Comparison of ENCODE assay signal across 8 mouse cellular contexts in the genomic region with DNA sequence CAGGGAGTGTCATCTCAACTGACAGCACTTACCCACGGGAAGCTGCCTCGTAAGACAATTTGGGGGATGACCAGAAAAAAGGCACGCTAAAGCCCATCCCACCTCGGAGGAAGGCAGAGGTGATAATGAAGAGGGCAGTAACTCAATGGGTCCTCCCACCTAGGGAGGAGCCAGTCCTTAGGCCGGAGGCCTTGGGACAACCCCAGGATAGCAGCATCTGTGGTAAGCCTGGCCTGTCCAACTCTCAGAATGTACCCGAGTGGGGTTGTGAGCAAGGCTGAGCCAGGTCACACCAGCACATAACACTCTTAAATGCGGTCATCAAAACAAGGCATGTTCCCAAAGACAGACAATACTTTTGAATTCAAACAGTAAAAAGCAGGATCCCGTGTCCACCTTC. TPM values are rescaled to one million over a fixed set of nuclear protein-coding genes. Genes with fewer than 3 reads are reported as not detected.
DNase-seq lines count a peak whose midpoint lies in the region; ATAC-seq lines count a peak whose summit lies in the region.

No protein-coding gene starts in this region.

- peak overlapping the region; percentile 92 for H3K4me3 ChIP-seq in heart, embryonic 10.5 days
- H3K4me3 ChIP-seq in hindbrain, embryonic 11.5 days (ENCODE audit: low read depth, low read length) = peak overlapping the region; percentile 78
- peak overlapping the region; percentile 91 for H3K4me3 ChIP-seq in stomach, embryonic 16.5 days (replicated peaks; ENCODE audit: low read length)

- WGBS in heart, embryonic 10.5 days = 28% methylated on average over 8 of the region's 8 CpGs
- 53% methylated on average over 8 of the region's 8 CpGs for WGBS in hindbrain, embryonic 11.5 days
- 29% methylated on average over 8 of the region's 8 CpGs for WGBS in stomach, embryonic 16.5 days

- H3K4me2 ChIP-seq in hindbrain, embryonic 11.5 days (replicated peaks; ENCODE audit: low read depth, low read length) = peak overlapping the region; percentile 94
- H3K4me2 ChIP-seq in stomach, embryonic 16.5 days (ENCODE audit: low read depth, low read length) = peak overlapping the region; percentile 98

- DNase-seq in heart, embryonic 10.5 days (ENCODE audit: low spot score) = no peak
- no peak for DNase-seq in heart, adult 9 months (ENCODE audit: low spot score in 2 of 2)
- peak; percentile 50 for DNase-seq in c-Kit-negative CD71-positive TER-119-positive erythroid progenitor cells, embryonic 14.5 days (ENCODE audit: low read depth, low spot score)
- DNase-seq in hindbrain, embryonic 11.5 days (ENCODE audit: low spot score) = no peak
- peak; percentile 72 for DNase-seq in liver
- DNase-seq in cerebellum, adult 9-10 months = no peak
- DNase-seq in right cerebral cortex, postnatal 10 days (ENCODE audit: low spot score in 2 of 2) = no peak

- H3K36me3 ChIP-seq in heart, embryonic 10.5 days = peaks cover 47% of the 10 kb centered on the region
- H3K36me3 ChIP-seq in hindbrain, embryonic 11.5 days (ENCODE audit: control insufficient read depth, insufficient read depth, low read length) = peaks cover 11% of the 10 kb centered on the region
- H3K36me3 ChIP-seq in stomach, embryonic 16.5 days (ENCODE audit: control insufficient read depth, insufficient read depth, low read length) = peaks cover 27% of the 10 kb centered on the region

- H3K4me1 ChIP-seq in heart, embryonic 10.5 days = peaks cover 18% of the 10 kb centered on the region
- peaks cover 9% of the 10 kb centered on the region for H3K4me1 ChIP-seq in hindbrain, embryonic 11.5 days (replicated peaks; ENCODE audit: control insufficient read depth, insufficient read depth, low read length)
- H3K4me1 ChIP-seq in stomach, embryonic 16.5 days (ENCODE audit: control insufficient read depth, insufficient read depth, low read length) = peaks cover 13% of the 10 kb centered on the region

- H3K9me3 ChIP-seq in heart, embryonic 10.5 days = no peaks in the 10 kb centered on the region
- no peaks in the 10 kb centered on the region for H3K9me3 ChIP-seq in hindbrain, embryonic 11.5 days (ENCODE audit: control insufficient read depth, low read length)
- no peaks in the 10 kb centered on the region for H3K9me3 ChIP-seq in stomach, embryonic 16.5 days (replicated peaks; ENCODE audit: control insufficient read depth, low read length)

- peak overlapping the region; percentile 98 for H3K27ac ChIP-seq in heart, embryonic 10.5 days
- H3K27ac ChIP-seq in hindbrain, embryonic 11.5 days (ENCODE audit: low read depth, low read length) = no peak overlapping the region
- H3K27ac ChIP-seq in stomach, embryonic 16.5 days (ENCODE audit: low read length) = no peak overlapping the region

- no peaks in the 10 kb centered on the region for H3K27me3 ChIP-seq in heart, embryonic 10.5 days (ENCODE audit: insufficient read depth, poor library complexity, severe bottlenecking)
- no peaks in the 10 kb centered on the region for H3K27me3 ChIP-seq in hindbrain, embryonic 11.5 days (ENCODE audit: control insufficient read depth, insufficient read depth, low read length)
- H3K27me3 ChIP-seq in stomach, embryonic 16.5 days (ENCODE audit: control insufficient read depth, insufficient read depth, low read length) = no peaks in the 10 kb centered on the region

- no peak for ATAC-seq in hindbrain, embryonic 11.5 days (ENCODE audit: low FRiP score)
- no peak for ATAC-seq in stomach, embryonic 16.5 days (ENCODE audit: insufficient read depth, low FRiP score)

- peak overlapping the region; percentile 99 for H3K9ac ChIP-seq in hindbrain, embryonic 11.5 days (ENCODE audit: low read depth, low read length)
- H3K9ac ChIP-seq in stomach, embryonic 16.5 days (ENCODE audit: low read length) = peak overlapping the region; percentile 100

RNA-seq across cellular contexts. Expression of a gene that starts 1.6 kb away (rescaled TPM):
- polyA plus RNA-seq in heart, embryonic 10.5 days (2016; fragmentation: Nextera tagmentation; extraction: Ambion mirVana) = 30.1 and 31.3 TPM in 2 replicates
- polyA plus RNA-seq in hindbrain, embryonic 11.5 days (2014; fragmentation: Nextera tagmentation; extraction: Ambion mirVana) = 40.3 and 42.7 TPM in 2 replicates
- 18.6 and 20.1 TPM in 2 replicates for polyA plus RNA-seq in stomach, embryonic 16.5 days (2015; fragmentation: Nextera tagmentation; extraction: Ambion mirVana)

RNA-seq across cellular contexts. Expression of a gene that starts 11.8 kb away (rescaled TPM):
- not detected in 2 replicates for polyA plus RNA-seq in heart, embryonic 10.5 days (2016; fragmentation: Nextera tagmentation; extraction: Ambion mirVana)
- not detected in 2 replicates for polyA plus RNA-seq in hindbrain, embryonic 11.5 days (2014; fragmentation: Nextera tagmentation; extraction: Ambion mirVana)
- not detected in 2 replicates for polyA plus RNA-seq in stomach, embryonic 16.5 days (2015; fragmentation: Nextera tagmentation; extraction: Ambion mirVana)

RNA-seq across cellular contexts. Expression of a gene that starts 18.4 kb away (rescaled TPM):
- polyA plus RNA-seq in heart, embryonic 10.5 days (2016; fragmentation: Nextera tagmentation; extraction: Ambion mirVana) = 0.12 and 0.36 TPM in 2 replicates
- 0.33 TPM in 1 of 2 replicates, not detected in the other for polyA plus RNA-seq in hindbrain, embryonic 11.5 days (2014; fragmentation: Nextera tagmentation; extraction: Ambion mirVana)
- polyA plus RNA-seq in stomach, embryonic 16.5 days (2015; fragmentation: Nextera tagmentation; extraction: Ambion mirVana) = 0.67 and 0.90 TPM in 2 replicates

RNA-seq across cellular contexts. Expression of a gene that starts 18.6 kb away (rescaled TPM):
- 39.4 and 56.0 TPM in 2 replicates for polyA plus RNA-seq in heart, embryonic 10.5 days (2016; fragmentation: Nextera tagmentation; extraction: Ambion mirVana)
- polyA plus RNA-seq in hindbrain, embryonic 11.5 days (2014; fragmentation: Nextera tagmentation; extraction: Ambion mirVana) = 65.6 and 76.7 TPM in 2 replicates
- polyA plus RNA-seq in stomach, embryonic 16.5 days (2015; fragmentation: Nextera tagmentation; extraction: Ambion mirVana) = 58.0 and 63.2 TPM in 2 replicates

RNA-seq across cellular contexts. Expression of a gene that starts 29.2 kb away (rescaled TPM):
- 0.65 and 3.6 TPM in 2 replicates for polyA plus RNA-seq in heart, embryonic 10.5 days (2016; fragmentation: Nextera tagmentation; extraction: Ambion mirVana)
- 2.1 and 3.6 TPM in 2 replicates for polyA plus RNA-seq in hindbrain, embryonic 11.5 days (2014; fragmentation: Nextera tagmentation; extraction: Ambion mirVana)
- polyA plus RNA-seq in stomach, embryonic 16.5 days (2015; fragmentation: Nextera tagmentation; extraction: Ambion mirVana) = 62.6 and 65.5 TPM in 2 replicates

Comparison
In these comparisons a context has a peak if more than half of its experiments do, and no peak if none do; other contexts are left out.
1. DNase-seq: peak in c-Kit-negative CD71-positive TER-119-positive erythroid progenitor cells, embryonic 14.5 days (single experiment) and liver (single experiment); none in heart, embryonic 10.5 days (single experiment), heart, adult 9 months (0 of 2), hindbrain, embryonic 11.5 days (single experiment), cerebellum, adult 9-10 months (single experiment) and right cerebral cortex, postnatal 10 days (0 of 2).
2. Peak in every context shown above with its lines, with median percentiles within 50 percentile points of each other: H3K4me3 ChIP-seq.